Mouse (Mus musculus) hindbrain, embryonic 15.5 days (tissue): ENCODE measurements around the gene Gm14124. TPM values are rescaled to one million over a fixed set of nuclear protein-coding genes. Genes with fewer than 3 reads are reported as not detected.

Experiments used
- ATAC-seq: fragments of 200-750 bp; cut with Nextera tagmentation; 2 replicates; pipeline ENCODE4 v1.8.0; 2017; ENCODE audit warnings: low read depth, moderate number of reproducible peaks, moderate TSS enrichment; ENCODE audit not compliant: low FRiP score
- H3K27ac ChIP-seq: fragments of 300-500 bp; sonication (generic); replicated peaks from 2 replicates; pipeline ENCODE4 v1.5.1; 2015; ENCODE audit warnings: mild to moderate bottlenecking, inconsistent platforms
- H3K27me3 ChIP-seq: fragments of 300-500 bp; sonication (generic); 2 replicates; pipeline ENCODE4 v1.6.1; 2015; ENCODE audit warnings: control low read depth, inconsistent platforms
- H3K36me3 ChIP-seq: fragments of 300-500 bp; sonication (generic); 2 replicates; pipeline ENCODE4 v1.6.1; 2015; ENCODE audit warnings: control low read depth, inconsistent platforms
- H3K4me1 ChIP-seq: fragments of 300-500 bp; sonication (generic); replicated peaks from 2 replicates; pipeline ENCODE4 v1.6.1; 2015; ENCODE audit warnings: control low read depth, inconsistent platforms
- H3K4me2 ChIP-seq: fragments of 300-500 bp; sonication (generic); 2 replicates; pipeline ENCODE4 v1.6.1; 2015; ENCODE audit warnings: moderate library complexity, mild to moderate bottlenecking, inconsistent platforms
- H3K4me3 ChIP-seq: fragments of 300-500 bp; sonication (generic); 2 replicates; pipeline ENCODE4 v1.5.1; 2015; ENCODE audit warnings: mild to moderate bottlenecking, inconsistent platforms
- H3K9ac ChIP-seq: fragments of 300-500 bp; sonication (generic); 2 replicates; pipeline ENCODE4 v1.6.1; 2015; ENCODE audit warnings: inconsistent platforms
- H3K9me3 ChIP-seq: fragments of 300-500 bp; sonication (generic); 2 replicates; pipeline ENCODE4 v1.6.1; 2016; ENCODE audit warnings: control low read depth, inconsistent platforms
- WGBS: fragments of 180-500 bp; shearing (Covaris S2); methylation state at CpG from one replicate; pipeline ENCODE4 v1.1.7; 2015; 5-methylcytosine and 5-hydroxymethylcytosine counted together
- polyA plus RNA-seq: library from polyadenylated mRNA; unstranded; fragments of >200 nt; fragmentation: Nextera tagmentation; extraction: Ambion mirVana; gene quantifications from 2 replicates; pipeline ENCODE4 v1.2.1, GENCODE M21; 2015

Gene Gm14124
- polyA plus RNA-seq, 1 experiment from 2014 or later: 0.06 TPM

- no peaks in the 10 kb centered on the region for H3K27me3 ChIP-seq
- no peaks in the 10 kb centered on the region for H3K4me1 ChIP-seq
- H3K4me3 ChIP-seq: no peak overlapping the region
- no peak for ATAC-seq
- no peak overlapping the region for H3K9ac ChIP-seq
- peaks cover 16% of the 10 kb centered on the region; the same call in 1 of the 2 replicates for H3K9me3 ChIP-seq
- peaks cover 54% of the 10 kb centered on the region for H3K36me3 ChIP-seq
- H3K4me2 ChIP-seq: no peak overlapping the region
- no peak overlapping the region for H3K27ac ChIP-seq
- 100% methylated on average over 1 of the region's 1 CpGs for WGBS
Observed at GRCm38 (mm10) chr2:150318973-150319372, 61.7 kb downstream of the Gm14124 start.

Other genes with a start within 250 kb of the Gm14124 start
- 9.9 TPM in 2 replicates for gene Zfp120, start 120.8 kb upstream of the Gm14124 start, polyA plus RNA-seq
- gene Gm10770, start 77.8 kb upstream of the Gm14124 start, polyA plus RNA-seq: not detected in 2 replicates
- gene Gm14139, start 75.8 kb upstream of the Gm14124 start, polyA plus RNA-seq: not detected in 2 replicates
- 10.7 and 11.4 TPM in 2 replicates for gene Zfp937, start 39.4 kb upstream of the Gm14124 start, polyA plus RNA-seq
- gene Gm21994, start 1.9 kb upstream of the Gm14124 start, polyA plus RNA-seq: 3.6 and 3.9 TPM in 2 replicates
- 1.1 and 1.4 TPM in 2 replicates for gene Gm10130, start 66.2 kb downstream of the Gm14124 start, polyA plus RNA-seq
- 14.7 and 15.3 TPM in 2 replicates for gene 3300002I08Rik, start 105.2 kb downstream of the Gm14124 start, polyA plus RNA-seq
- 7.3 and 7.4 TPM in 2 replicates for gene Zfp442, start 194.0 kb downstream of the Gm14124 start, polyA plus RNA-seq
- gene Zfp345, start 227.6 kb downstream of the Gm14124 start, polyA plus RNA-seq: 0.09 TPM in 1 of 2 replicates, not detected in the other